Mouse (Mus musculus) ES-E14 (cell line): Measurements from ENCODE around the gene Spag8.

ENCODE experiments used
- MAFK ChIP-seq: IDR thresholded peaks from 2 replicates; pipeline ENCODE4 v1.6.1; 2014; ENCODE audit warnings: mild to moderate bottlenecking, low read depth, low read length, inconsistent platforms; ENCODE audit not compliant: insufficient read depth
- ZNF384 ChIP-seq: IDR thresholded peaks from 2 replicates; pipeline ENCODE4 v1.6.1; 2012; ENCODE audit warnings: low read depth, low read length, inconsistent platforms

GRCm38 (mm10) chr4:43694439-43695248 lies 41.2 kb upstream of the Spag8 start:
- no peak for TF ChIP-seq ZNF384
- TF ChIP-seq MAFK = no peak
